Mouse (Mus musculus) cerebellum, adult 2 months (tissue): Measurements from ENCODE around the gene Dhrs13. TPM values are rescaled to one million over a fixed set of nuclear protein-coding genes. Genes with fewer than 3 reads are reported as not detected.

ENCODE experiments used
- DNase-seq, 2 experiments: peaks; one replicate each; pipeline ENCODE4 v3.0.0; 2021
- H3K27ac ChIP-seq: fragments of 200-500 bp; 2 replicates; pipeline ENCODE4 v1.5.1; 2012; ENCODE audit warnings: low read length, control low read depth, inconsistent platforms; ENCODE audit not compliant: insufficient read depth
- H3K27me3 ChIP-seq: fragments of 200-500 bp; 2 replicates; pipeline ENCODE4 v1.6.1; 2012; ENCODE audit warnings: inconsistent platforms, mild to moderate bottlenecking, low read length, moderate library complexity; ENCODE audit not compliant: control insufficient read depth, insufficient read depth
- H3K4me1 ChIP-seq: fragments of 200-500 bp; 2 replicates; pipeline ENCODE4 v1.6.1; 2011; ENCODE audit warnings: low read length; ENCODE audit not compliant: control insufficient read depth, insufficient read depth
- H3K4me3 ChIP-seq: fragments of 200-500 bp; replicated peaks from 2 replicates; pipeline ENCODE3; 2011; ENCODE audit warnings: mild to moderate bottlenecking, low read depth, low read length, control low read depth; ENCODE audit not compliant: insufficient read depth
- CTCF ChIP-seq: fragments of 200-500 bp; IDR thresholded peaks from 2 replicates; pipeline ENCODE4 v1.5.1; 2011; ENCODE audit warnings: low read depth, mild to moderate bottlenecking, control low read depth, low read length, moderate library complexity, borderline replicate concordance; ENCODE audit not compliant: insufficient read depth
- POLR2A ChIP-seq: fragments of 200-500 bp; IDR thresholded peaks from 2 replicates; pipeline ENCODE4 v1.6.1; 2011; ENCODE audit warnings: low read length, control low read depth, borderline replicate concordance; ENCODE audit not compliant: insufficient read depth
- WGBS: fragments of 180-500 bp; shearing (Covaris S2); methylation state at CpG from one replicate; pipeline ENCODE4 v1.1.7; 2018; 5-methylcytosine and 5-hydroxymethylcytosine counted together
- polyA plus RNA-seq: library from polyadenylated mRNA; depleted of rRNA; stranded (reverse); fragments of >200 nt; gene quantifications from 2 replicates; pipeline ENCODE4 v1.2.3, GENCODE M21; 2012; rRNA removed

Gene Dhrs13
- polyA plus RNA-seq = 18.8 and 19.5 TPM in 2 replicates

- no peaks in the 10 kb centered on the region; the same call in none of the 2 replicates for H3K4me1 ChIP-seq
- H3K27ac ChIP-seq = peak within 1 kb of the TSS; percentile 39
- WGBS = under 1% methylated on average over 96 of the region's 96 CpGs
- H3K27me3 ChIP-seq = no peaks in the 10 kb centered on the region
- peak; percentile 64 for TF ChIP-seq CTCF
- TF ChIP-seq POLR2A = peak; percentile 54
- H3K4me3 ChIP-seq = peak within 1 kb of the TSS; percentile 92
- peak; percentile 93 to 96 for DNase-seq
Measured at GRCm38 (mm10) chr11:78031947-78032808, at the start of gene Dhrs13. Dhrs13 (plus strand) TSS chr11:78032280.

GRCm38 (mm10) chr11:77982441-77982905, 49.6 kb upstream of the Dhrs13 start, which contains the start of gene Phf12:
Phf12 (plus strand) TSS chr11:77982754.
- Histone ChIP-seq H3K27ac (peak within 1 kb of the TSS; percentile 95), H3K27me3 (no peaks in the 10 kb centered on the region), H3K4me1 (no peaks in the 10 kb centered on the region; the same call in 1 of the 2 replicates), H3K4me3 (peak within 1 kb of the TSS; percentile 97)
- WGBS = under 1% methylated on average over 62 of the region's 62 CpGs
- peak; percentile 60; the same call in 1 of the 2 replicates for TF ChIP-seq POLR2A
- no peak for TF ChIP-seq CTCF
- peak; percentile 100 for DNase-seq

GRCm38 (mm10) chr11:77983191-77983936, 48.7 kb upstream of the Dhrs13 start:
- H3K27me3 ChIP-seq = no peaks in the 10 kb centered on the region
- H3K4me1 ChIP-seq = no peaks in the 10 kb centered on the region; the same call in 1 of the 2 replicates
- peak; percentile 52 to 61 for DNase-seq
- TF ChIP-seq CTCF (no peak), POLR2A (no peak)
- H3K4me3 ChIP-seq = peak overlapping the region; percentile 97
- WGBS = 1% methylated on average over 32 of the region's 32 CpGs
- peak overlapping the region; percentile 14; the same call in 1 of the 2 replicates for H3K27ac ChIP-seq

- H3K27ac ChIP-seq = peak overlapping the region; percentile 89
- peaks cover 7% of the 10 kb centered on the region; the same call in 1 of the 2 replicates for H3K4me1 ChIP-seq
- peak; percentile 71 to 76 for DNase-seq
- no peak for TF ChIP-seq CTCF
- TF ChIP-seq POLR2A = peak; percentile 57; the same call in 1 of the 2 replicates
- H3K4me3 ChIP-seq = peak overlapping the region; percentile 97
- under 1% methylated on average over 55 of the region's 63 CpGs for WGBS
- H3K27me3 ChIP-seq = no peaks in the 10 kb centered on the region
Measured at GRCm38 (mm10) chr11:77983937-77984835, 47.9 kb upstream of the Dhrs13 start.

- Histone ChIP-seq H3K4me3 (peak overlapping the region; percentile 97), H3K27ac (peak overlapping the region; percentile 89), H3K4me1 (peaks cover 10% of the 10 kb centered on the region; the same call in 1 of the 2 replicates), H3K27me3 (no peaks in the 10 kb centered on the region)
- 0% methylated on average over 13 of the region's 13 CpGs for WGBS
- DNase-seq = peak; percentile 59 to 69
- TF ChIP-seq POLR2A (no peak; the same call in 1 of the 2 replicates), CTCF (no peak)
Measured at GRCm38 (mm10) chr11:77984836-77985231, 47.2 kb upstream of the Dhrs13 start.

- peaks cover 10% of the 10 kb centered on the region; the same call in 1 of the 2 replicates for H3K4me1 ChIP-seq
- no peak for TF ChIP-seq CTCF
- TF ChIP-seq POLR2A = no peak
- H3K27ac ChIP-seq = no peak overlapping the region
- H3K4me3 ChIP-seq = no peak overlapping the region
- DNase-seq = no peak
- WGBS = 71% methylated on average over 3 of the region's 3 CpGs
- no peaks in the 10 kb centered on the region for H3K27me3 ChIP-seq
Measured at GRCm38 (mm10) chr11:77985541-77986065, 46.5 kb upstream of the Dhrs13 start.
